Mouse (Mus musculus) spleen, postnatal 4 days (tissue): ENCODE results near the gene Sh3rf1.

ENCODE experiments used
- DNase-seq, 2 experiments: peaks; one replicate each; pipeline ENCODE4 v3.0.0; 2022; ENCODE audit warnings: low spot score in 2 of 2

Sh3rf1 gene

DNA sequence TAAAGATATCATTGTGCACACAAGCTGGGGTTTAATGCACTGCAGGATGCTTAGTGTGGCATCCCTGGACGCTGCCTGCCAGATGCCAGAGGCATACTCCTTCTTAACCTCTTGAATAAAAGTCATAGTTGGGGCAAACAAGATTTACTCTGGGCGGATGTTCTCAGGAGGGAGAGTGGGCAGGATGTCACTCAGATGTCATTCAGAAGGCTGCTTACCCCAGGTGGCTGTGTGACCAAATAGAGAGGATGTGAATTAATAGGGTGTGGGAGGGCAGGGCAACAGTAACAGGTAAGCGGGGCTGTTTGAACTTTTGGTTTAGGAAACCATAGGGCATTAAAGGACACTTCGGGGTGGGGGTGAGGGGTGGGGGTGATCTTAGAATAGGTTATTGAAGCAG lies 37.7 kb downstream of the Sh3rf1 start:
- no peak for DNase-seq

DNA sequence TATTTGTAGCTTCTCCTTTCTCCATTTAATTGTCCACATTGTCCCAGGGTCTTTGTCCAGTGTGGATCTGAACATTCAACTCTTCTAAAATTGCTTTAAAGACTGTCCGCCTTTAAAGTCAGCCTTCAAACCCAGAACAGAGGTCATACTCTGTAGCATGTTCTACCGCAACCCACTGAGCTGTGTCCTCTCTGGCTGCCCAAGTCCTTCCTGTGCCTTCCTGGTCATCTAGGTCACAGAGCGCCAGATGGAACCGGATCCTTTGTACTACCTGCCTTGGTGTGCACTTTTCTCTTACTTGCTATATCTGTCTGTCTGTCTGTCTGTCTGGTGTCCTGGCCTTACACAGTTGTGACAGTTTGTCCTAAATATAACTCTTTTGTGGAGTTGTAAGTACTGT lies 40.0 kb downstream of the Sh3rf1 start:
- DNase-seq = no peak

DNA sequence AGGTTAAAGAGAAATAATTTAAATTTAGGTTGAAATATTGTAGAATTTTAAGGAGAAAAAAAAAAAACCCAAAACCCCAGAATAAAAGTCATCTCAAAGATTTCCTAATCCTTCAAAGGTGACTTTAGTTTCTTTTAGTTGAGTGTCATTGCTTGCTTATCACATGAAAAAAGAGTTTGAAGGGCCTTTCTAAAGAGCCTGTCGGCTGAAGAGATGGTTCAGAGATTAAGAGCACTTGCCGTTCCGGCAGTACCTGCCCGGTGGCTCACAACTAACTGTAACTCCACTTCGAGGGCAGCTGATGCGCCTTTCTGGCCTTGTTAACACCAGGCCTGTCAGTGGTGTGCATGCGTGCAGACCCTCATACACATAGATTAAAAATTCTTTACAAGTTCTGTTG lies 41.2 kb downstream of the Sh3rf1 start:
- no peak for DNase-seq

DNA sequence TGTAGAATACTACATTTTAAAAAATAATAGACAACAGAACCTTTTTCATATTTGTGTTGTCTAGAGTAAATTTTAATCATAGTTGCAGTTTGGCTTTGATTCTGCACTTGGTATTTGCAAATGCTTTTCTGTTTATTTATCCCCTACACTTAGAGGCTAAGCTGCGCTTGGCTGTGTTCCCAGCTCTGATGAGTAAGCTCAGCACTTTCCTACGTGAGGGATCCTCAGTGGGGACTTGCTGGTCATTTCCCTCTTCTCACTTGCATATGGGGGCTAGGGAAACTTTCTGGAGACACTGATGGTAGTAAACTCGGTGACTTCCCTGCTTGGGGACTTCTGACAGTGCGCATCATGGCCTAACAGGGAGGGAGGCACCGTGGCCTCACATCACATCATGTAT lies 41.7 kb downstream of the Sh3rf1 start:
- DNase-seq = no peak

DNA sequence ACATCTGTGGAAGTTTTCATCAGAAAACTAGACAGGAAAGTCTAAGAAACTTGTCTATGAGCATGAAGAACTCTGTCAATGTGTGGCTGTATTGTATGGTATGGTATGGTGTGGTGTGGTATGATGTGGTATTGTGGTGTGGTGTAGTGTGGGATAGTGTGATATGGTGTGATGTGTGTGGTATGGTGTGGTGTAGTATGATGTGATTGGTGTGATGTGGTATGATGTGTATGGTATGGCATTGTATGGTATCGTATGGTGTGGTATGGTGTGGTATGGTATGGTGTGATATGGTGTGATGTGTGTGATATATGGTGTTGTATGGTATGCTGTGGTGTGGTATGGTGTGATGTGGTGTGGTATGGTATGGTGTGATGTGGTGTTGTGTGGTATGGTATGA lies 43.4 kb downstream of the Sh3rf1 start:
- DNase-seq = no peak

DNA sequence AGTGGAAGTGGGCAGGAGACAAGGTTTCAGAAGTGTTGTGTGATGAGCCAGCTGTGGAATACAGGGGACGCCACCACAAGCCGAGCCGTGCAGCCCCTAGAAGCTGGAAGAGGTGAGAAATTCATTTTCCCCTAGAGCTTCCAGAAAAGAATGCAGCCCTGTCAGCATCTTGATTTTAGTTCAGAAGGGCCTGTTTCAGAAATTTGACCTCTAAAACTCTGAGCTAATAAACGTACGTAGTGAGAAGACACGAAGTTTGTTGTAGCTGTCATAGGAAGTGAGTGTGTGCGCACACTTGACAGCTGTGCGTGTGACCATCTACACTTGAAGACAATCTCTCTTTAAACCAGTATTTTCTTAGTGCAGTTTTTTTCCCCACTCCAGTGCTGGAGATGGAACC lies 44.0 kb downstream of the Sh3rf1 start:
- DNase-seq = no peak

DNA sequence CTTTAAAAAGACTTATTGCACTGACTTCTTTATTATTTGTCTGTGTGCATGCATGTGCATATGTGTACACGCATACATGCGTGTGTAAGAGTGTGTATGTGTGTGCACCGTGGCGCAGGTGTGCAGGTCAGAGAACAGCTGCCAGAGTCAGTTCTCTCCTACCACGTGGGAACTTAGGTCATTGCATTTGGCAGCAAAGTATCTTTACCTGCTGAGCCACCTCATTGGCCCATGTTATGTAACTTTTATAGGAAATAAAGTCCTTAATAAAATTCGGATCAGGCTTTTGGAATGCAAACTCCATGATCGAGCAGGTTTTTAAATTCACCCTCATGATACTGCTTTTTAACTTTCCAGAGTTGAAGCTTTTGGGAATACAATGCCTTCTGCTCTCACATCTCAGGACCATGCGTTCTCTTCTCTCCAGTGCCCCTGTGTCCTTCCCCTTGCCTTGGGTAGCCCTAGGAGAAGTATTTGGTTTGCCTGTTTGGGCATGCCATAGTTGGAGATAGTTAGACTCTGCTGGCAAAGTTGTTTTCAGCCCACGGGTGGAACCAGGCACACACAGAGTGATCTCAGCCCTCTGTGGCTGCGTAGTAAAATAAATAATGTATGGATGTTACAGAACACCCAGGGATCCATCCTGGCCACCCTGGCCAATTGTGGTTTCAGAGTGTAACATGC lies 44.7 kb downstream of the Sh3rf1 start:
- no peak for DNase-seq

DNA sequence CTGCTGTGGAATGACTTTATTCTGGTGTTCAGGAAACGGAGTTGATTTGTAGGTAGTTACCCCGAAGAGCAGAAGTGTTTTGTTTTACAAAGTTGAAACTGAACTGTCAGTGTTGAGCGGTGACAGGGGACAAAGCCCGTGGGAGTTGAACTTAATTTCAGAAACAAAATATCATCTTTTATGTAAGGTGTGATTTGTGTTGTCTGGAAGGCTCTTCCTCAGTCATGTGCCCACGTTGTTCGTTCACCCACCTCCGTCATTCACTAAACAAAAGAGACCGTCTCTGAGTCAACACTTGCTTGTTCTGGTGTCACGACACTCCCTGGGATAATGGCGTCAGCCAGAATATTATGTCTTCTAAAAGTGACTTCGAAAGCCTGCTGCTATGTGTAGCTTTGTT lies 46.3 kb downstream of the Sh3rf1 start:
- DNase-seq = peak in 1 of 2 experiments; percentile 41

DNA sequence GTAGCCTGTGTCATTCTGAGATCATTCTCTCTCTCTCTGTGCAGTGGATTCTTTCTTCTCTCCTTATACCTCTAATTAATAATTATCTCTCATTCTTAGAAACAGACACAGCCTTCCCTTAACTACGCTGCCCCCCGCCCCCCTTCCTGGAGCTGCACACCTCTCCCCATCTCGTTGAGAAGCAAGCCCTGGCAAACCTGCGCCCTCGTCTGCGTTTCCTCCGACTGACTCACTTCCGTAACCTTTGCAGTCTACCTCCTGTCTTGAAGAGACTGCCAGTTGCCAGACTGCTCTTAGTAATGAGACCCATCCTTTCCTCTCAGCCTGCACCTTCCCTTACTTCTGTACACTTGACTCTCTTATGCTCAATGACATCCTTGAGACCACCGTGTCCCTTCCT lies 46.9 kb downstream of the Sh3rf1 start:
- DNase-seq = no peak

DNA sequence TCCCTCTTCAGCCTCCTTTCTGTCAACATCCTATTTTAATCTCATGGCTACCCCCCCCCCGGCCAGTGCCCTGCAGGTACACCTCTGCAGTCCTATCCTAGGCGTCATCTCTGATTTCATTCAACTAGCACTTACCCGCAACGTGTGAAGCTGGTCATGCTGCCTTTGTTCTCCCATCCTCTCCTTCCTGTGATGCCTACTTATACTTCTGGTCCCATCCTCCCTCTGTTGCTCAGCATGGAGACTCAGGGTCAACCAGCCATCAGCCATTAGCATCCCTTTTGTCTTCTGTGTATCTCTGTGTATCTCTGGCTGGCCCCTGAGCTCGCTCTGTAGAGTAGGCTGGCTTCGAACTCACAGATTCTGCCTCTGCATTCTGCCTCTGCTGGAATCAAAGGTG lies 47.3 kb downstream of the Sh3rf1 start:
- DNase-seq = no peak

DNA sequence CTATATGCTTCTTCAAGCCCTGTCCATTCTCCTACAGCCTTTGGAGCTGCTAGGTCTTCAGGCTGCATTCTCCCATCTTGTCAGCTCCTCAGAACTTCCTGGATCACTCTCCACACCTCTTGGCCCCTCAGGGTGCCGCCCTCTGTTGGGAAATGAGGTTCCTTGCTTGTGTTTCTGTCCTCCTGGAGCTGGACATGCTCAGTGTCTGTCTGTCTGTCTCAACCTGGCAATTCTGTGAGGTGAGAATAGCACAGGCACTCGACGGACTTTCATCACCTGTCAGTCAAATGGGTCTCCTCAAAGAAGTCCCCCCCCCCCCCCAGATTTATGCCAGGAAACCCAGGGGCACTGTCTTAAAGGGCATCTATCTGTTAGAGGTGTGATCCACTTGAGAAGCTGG lies 49.2 kb downstream of the Sh3rf1 start:
- DNase-seq = peak in 1 of 2 experiments; percentile 37

DNA sequence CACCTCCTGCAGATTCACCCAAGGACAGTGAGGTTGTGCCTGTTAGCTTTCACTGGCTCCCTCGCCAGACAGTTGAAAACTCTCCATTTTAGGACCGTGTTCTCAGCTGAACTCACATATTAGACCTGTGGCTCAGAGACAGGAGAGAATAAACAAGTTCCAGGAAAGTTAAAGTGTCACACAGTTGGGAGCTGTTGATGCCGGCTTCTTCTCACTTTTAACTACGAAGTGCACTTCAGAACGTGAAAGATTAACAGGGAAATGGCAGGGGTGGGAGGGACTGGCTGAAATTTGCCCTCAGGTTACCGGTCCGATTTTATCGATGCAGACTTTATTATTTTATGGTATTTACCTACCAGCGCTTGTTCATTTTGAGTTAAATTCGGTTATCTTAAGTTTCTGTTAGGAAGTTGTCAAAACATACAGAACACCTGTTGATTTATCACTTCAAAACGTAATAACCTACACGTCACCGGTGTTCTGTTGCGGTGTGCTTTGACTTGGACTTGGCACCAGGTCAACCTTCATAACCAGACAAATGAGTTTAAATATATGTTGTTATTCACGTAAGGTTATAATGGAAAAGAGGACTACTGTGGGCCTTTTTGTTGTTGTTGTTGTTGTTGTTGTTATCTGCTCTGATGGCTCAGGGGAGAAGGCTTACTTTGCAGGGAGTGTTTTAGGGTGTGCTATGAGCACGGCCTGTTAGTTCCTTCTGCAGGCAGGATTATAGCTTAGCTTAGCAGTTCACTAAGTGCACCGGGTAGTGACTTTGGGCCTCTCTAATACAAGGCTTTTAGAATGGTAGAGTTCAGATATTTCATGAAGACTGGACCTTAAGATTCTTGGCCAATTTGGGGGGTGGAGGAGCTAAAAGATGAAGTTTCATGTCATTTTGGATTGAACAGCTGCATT lies 49.9 kb downstream of the Sh3rf1 start:
- DNase-seq = no peak

DNA sequence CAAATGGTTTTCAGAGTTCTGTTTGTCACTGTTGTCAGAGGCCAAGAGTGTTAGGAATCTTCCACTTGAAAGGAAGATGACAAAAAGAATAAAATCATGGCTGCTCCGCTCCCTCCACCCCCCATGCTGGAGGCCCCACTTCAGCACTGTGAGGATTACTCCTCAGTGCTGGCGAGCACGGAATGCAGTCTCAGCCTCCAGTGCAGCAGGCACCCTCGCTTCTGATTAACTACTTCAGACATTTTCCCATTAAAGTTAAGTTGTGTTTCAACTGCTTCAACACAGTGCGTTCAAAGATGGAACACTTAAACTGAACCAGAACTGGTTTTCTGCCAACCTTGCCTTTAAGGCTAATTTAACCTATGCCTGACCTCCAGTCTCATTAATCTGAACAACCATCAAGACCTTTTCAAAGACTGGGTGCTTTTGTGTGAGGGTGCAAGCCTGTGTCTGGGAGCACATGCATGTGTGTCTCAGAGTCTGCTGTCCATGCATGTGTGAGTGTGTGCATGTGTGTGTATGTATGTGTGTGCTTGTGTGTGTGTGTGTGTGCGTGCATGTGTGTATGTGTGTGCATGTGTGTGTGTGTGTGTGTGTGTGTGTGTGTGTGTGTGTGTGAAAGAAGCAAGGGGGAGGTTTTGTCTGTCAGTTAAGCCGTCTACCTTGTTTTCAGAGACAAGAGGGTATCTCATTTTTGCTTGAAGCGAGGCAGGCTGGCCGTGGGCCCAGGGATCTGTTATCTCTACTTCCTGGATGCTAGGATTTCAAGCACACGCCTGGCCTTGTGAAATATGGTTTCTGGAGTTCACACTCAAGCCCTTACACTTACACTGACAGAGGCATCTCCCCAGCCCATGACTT lies 51.2 kb downstream of the Sh3rf1 start:
- no peak for DNase-seq

DNA sequence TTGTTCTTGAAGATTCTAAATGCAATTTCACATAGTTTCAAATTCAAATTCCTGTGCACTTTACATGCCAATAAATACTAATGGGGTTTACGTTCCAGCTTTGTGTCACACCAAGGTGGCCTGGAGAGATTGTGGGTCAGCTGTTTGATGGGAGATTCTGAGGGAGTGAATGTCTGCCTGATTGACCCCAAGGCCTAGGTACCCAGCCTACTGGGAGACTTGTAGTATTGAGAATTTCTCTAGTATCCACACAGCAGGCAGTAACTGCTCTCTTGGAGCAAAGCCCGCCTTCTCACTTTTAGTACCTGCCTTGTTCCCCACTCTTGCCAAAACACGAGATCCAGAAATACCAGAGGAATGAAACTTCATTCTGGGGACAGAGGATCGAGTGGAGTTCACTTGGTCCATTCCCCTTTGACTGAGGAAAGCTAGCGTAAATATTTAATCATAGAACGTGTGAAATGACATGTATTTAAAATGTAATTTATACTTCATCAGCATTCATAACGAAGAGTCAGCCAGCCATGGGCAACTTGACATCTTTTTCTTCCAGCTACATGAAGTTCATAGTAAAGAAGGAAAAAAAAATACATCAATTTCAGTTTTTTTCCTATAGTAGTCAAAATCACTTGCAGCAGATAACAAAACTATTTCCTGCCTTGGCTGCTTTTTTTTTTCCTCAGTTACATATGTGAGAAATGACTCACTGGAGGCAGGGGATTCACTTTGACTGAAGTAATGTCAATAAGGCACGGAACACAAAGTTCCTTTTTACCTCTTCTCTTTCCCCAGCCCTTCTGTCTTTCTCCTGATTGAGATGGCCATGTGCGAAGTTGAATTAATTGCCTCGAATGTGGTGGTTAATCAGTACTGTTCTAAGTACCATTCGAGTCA lies 52.0 kb downstream of the Sh3rf1 start:
- no peak for DNase-seq

DNA sequence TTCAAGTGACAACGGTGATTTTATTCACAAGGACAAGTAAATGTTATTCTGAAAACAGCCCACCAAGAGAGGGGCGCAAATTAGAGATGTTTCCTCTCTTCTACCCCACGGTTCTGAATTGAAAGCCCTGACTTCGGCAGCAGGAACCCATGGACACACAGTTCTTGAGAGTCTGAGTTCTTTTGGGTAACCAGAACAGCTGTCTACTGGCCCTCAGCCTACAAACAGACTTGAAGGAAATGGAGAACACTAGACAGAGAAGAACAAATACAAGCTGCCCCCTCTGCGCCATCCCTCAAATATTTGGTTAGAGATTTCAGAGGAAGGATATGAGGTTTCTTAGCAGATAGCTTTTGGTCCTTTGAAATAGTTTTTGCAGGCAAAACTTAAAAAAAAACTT lies 52.7 kb downstream of the Sh3rf1 start:
- DNase-seq = no peak

DNA sequence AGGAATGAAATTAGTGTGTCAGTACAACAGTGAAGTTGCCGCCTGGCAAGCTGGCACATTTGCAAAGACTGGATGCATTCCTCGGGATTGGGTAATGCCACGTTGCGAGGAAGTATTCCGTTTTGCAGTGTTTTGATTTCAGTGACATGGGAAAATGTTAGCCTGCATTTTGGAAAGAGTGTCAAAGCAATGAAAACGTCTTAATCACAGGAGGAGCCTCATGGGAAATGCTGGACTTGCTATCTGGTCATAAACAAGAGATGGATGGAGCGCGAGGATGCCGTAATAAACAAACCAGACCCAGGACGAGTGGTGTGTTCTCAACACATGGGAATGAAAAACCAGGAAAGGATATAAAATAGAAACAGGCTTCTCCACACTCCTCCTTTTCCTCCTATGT lies 55.4 kb downstream of the Sh3rf1 start:
- DNase-seq = no peak

DNA sequence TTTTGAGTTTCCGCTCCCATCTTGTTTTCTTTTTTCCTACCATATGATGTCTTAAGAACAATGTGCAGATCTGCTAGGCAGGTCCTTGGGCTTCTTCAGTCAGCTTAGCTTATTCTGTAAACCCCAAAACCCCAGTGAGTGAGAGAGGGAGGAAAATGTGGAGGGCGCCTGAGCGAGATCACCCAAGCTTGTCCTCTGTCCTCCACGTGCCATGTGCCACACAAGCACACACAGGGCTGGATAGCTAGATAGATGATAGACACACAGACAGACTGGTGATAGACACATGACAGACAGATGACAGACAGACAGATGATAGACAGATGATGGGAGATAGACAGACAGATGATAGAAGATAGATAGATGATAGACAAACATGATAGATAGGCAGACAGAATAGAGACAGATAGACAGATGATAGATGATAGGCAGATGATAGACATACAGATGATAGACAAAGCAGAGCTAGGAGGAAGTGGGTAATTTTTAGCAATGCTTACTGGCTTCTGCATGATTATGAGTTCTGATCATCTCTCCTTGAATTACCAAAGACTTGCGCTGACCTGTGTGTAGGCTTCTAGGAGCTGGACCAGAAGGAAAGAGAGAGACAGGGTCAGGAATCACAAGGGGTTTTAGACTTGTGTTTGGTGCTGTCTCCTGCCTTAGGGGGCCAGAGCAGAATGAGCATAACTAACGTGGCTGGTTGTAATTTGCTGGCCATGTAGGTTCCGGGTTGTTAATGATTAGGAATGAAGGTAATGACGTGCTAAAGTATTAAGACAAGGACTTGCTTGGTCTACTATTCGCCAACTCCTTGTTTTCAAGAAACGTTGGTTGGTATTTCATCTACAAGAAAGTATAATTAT lies 58.9 kb downstream of the Sh3rf1 start:
- no peak for DNase-seq

DNA sequence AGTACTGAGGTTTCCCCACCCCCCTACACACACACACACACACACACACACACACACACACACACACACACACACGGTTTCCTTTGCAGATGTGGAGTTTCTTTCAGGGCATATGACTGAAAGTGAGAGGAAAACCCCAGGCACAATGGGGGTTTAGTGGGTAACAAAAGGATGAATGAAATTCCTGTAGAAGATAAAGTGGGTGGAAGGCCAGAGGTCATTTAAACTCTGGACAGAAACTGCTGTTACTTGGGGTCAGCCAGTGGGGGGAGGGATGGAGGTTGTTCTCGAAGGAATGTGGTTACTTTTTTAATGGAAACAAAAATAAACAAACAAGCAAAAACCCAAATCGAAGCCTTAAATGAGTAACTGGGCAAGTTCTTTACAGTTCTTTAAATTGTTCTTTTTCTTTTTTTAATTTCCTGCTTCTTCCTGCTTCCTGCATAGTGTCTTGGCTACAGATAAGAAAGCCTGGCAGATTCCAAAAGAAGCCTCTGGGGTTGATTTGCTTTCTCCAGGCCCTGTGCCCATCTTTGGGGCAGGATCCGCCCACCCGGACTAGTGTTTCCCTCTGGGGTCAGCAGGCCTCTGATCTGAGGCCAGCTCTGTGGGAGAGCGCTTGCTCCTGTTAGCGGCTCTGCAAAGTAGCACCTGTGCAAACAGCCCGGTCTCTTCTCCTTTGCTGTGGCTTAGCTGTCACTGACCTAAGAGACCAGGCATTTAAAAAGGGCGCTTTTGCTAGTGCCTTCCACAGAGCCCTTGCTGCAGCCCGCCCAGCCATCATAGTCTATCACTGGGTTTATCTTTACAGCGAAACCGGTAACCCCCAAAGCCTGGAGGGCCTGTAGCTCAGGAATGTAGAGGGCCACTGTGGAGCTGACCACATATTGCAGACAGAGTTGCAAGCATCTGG lies 59.8 kb downstream of the Sh3rf1 start:
- no peak for DNase-seq

DNA sequence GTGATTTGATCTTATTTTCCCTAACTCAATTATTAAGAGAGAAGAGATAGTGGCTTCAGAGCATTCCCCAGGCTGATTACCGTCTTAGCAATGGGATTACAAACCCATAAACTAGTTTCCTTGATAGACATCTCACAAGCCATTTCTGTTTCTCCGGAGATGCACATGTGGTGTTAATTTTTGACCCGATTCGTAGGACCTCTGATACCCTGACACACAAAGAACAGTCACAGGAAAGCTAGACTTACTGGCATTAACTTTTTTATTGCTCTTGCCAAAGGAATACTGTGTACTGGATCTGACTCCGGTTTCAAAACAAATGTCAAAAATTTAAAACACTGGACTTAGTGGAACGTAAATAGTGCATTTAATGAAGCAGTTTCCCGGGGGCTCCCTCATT lies 62.2 kb downstream of the Sh3rf1 start:
- no peak for DNase-seq
